Mouse (Mus musculus): ENCODE data around the gene Isg20. TPM values are rescaled to one million over a fixed set of nuclear protein-coding genes. Genes with fewer than 3 reads are reported as not detected.

The Isg20 gene
- total RNA-seq, 2 experiments from 2014 or later, result 3.1 to 6.4 TPM

- DNase-seq, result no peak
Measured at GRCm38 (mm10) chr7:78904175-78904574, 9.0 kb upstream of the Isg20 start.

GRCm38 (mm10) chr7:78909026-78909425 is 4.2 kb upstream of the Isg20 start:
- DNase-seq, result no peak

- DNase-seq, result no peak
Measured at GRCm38 (mm10) chr7:78910336-78911098, 2.7 kb upstream of the Isg20 start.

GRCm38 (mm10) chr7:78911209-78911608 is 2.0 kb upstream of the Isg20 start:
- no peak for DNase-seq

GRCm38 (mm10) chr7:78912253-78912973 is 811 bp upstream of the Isg20 start:
- DNase-seq, result no peak

- DNase-seq, result no peak
Measured at GRCm38 (mm10) chr7:78913649-78914544, 673 bp downstream of the Isg20 start.

GRCm38 (mm10) chr7:78914545-78914845 is 1.3 kb downstream of the Isg20 start:
- no peak for DNase-seq

- DNase-seq, result no peak
Measured at GRCm38 (mm10) chr7:78914896-78915510, 1.8 kb downstream of the Isg20 start.

GRCm38 (mm10) chr7:78918686-78919085 is 5.5 kb downstream of the Isg20 start:
- no peak for DNase-seq

- DNase-seq, result no peak
Measured at GRCm38 (mm10) chr7:78922506-78922905, 9.3 kb downstream of the Isg20 start.

GRCm38 (mm10) chr7:78924300-78924699 is 11.1 kb downstream of the Isg20 start:
- peak; percentile 81 for DNase-seq

GRCm38 (mm10) chr7:78924796-78925195 is 11.6 kb downstream of the Isg20 start:
- no peak for DNase-seq

GRCm38 (mm10) chr7:78925680-78926079 is 12.5 kb downstream of the Isg20 start:
- DNase-seq, result no peak

GRCm38 (mm10) chr7:78926156-78926555 is 12.9 kb downstream of the Isg20 start:
- no peak for DNase-seq

- DNase-seq, result no peak
Measured at GRCm38 (mm10) chr7:78927266-78927665, 14.0 kb downstream of the Isg20 start.

GRCm38 (mm10) chr7:78938957-78939602 is 25.9 kb downstream of the Isg20 start:
- no peak for DNase-seq

- DNase-seq, result no peak
Measured at GRCm38 (mm10) chr7:78940971-78941370, 27.7 kb downstream of the Isg20 start.

- DNase-seq, result no peak
Measured at GRCm38 (mm10) chr7:78942544-78942943, 29.3 kb downstream of the Isg20 start.

GRCm38 (mm10) chr7:78953886-78954572 is 40.8 kb downstream of the Isg20 start:
- no peak for DNase-seq

- no peak for DNase-seq
Measured at GRCm38 (mm10) chr7:78954619-78955018, 41.4 kb downstream of the Isg20 start.

GRCm38 (mm10) chr7:78955086-78955485 is 41.9 kb downstream of the Isg20 start:
- DNase-seq, result no peak
